Mouse (Mus musculus): ENCODE measurements at regions not wholly inside any gene's neighbourhood (a gene's known extent, or its start where the extent isn't known, plus 50 kb on each side); places are given as distances from the start of the nearest gene placed in this dataset.

DNA sequence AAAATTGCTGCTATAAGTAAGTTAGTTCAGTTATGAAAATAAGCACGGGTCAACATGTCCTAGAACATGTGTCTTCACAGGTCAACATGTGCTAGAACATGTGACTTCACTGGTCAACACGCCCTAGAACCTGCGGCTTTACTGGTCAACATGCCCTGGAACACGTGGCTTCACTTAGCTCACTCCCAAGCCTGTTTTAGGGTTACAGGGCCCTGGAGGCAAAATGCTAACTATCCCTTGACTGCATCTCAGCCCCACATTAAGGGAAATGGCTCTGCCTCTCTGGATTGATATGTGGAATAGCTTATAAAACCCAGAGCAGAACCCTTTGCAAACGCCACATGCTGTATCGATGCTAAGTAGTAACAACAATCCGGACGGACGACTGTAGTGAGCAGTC, 67.8 kb downstream of the Nkx6-1 start:
- in situ Hi-C loops (cut with MboI; ENCODE audit: low pct_unique_long_range_greater_than_20kb in 1 of 2, low sequenced_read_pairs in 2 of 2, unreplicated experiment in 1 of 2): no loop called here

DNA sequence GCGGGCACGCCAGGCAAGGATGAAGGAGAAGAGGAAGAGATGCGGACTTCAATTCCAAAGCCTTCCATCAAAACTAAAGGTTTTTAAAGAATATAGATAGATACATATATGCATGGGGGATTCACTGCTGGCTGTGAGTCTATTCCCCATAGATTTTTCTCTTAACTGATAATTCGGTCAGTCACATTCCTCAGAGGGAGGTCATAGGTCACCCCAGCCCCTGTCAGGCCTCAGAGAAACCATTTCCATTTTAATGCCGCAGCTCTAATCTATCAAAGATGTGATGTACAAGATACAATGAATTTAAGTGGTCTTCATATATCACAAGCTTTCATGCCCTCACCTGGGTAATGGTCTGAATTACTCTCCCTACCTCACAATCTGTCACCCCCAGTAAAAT, 73.6 kb downstream of the Nkx6-1 start:
- in situ Hi-C loops (cut with MboI; ENCODE audit: low pct_unique_long_range_greater_than_20kb in 1 of 2, low sequenced_read_pairs in 2 of 2, unreplicated experiment in 1 of 2): no loop called here

DNA sequence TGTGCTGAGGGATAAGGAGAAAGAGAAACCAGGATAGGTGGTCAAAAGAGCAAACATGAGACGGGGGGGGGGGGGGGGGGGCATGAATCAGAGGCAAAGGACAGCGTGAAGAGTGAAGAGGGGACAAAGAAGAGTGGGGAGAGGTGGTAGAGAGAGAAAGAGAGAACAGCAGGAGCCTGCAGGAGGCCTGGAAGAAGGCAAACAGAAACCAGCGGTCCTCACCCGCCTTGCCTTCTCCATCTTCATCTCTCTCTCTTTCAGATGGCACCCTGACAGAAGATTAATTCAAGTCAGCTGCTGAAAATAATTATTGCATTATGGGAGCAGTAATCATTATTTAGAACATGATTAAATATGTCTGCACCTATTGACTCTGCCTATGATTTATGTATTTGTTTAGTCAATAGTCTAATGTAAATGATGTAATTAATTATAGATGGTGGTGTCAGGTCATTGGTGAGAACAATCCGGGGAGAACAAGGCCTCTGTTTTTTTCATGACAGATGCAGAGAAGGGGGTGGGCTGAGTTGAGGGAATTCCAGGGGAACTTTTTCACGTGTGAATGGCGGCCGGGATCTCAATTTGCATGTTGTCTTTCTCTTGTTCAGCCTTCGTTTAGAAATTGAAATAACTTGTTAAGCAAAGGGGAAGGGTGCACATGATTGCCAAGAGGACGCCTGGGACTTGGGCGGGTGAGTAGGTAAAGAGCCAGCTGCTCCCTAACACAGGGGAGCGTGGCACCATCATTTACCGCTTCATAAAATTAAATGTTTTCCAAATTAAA, 74.3 kb downstream of the Nkx6-1 start:
- in situ Hi-C loops (cut with MboI; ENCODE audit: low pct_unique_long_range_greater_than_20kb in 1 of 2, low sequenced_read_pairs in 2 of 2, unreplicated experiment in 1 of 2): no loop called here

DNA sequence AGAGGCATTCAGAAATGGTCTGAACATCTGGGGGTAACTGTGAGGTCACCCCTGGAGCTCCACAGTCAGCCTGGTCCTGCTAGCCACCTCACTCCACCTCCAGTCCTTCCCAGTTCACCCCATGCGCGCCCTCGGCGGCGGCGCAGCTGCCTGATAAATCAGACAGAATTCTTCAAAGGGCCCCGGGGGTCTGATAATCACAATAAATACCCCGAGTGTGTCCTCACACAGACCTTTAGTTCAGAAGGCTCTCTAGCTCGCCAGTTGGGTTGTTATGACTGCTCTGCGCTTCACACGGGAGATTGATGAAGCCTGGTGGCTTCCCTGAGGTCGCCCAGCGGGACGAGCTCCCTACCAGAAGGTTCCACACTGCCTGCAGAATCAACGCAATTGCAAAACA, 91.8 kb downstream of the Nkx6-1 start:
- in situ Hi-C loops (cut with MboI; ENCODE audit: low pct_unique_long_range_greater_than_20kb in 1 of 2, low sequenced_read_pairs in 2 of 2, unreplicated experiment in 1 of 2): no loop called here

DNA sequence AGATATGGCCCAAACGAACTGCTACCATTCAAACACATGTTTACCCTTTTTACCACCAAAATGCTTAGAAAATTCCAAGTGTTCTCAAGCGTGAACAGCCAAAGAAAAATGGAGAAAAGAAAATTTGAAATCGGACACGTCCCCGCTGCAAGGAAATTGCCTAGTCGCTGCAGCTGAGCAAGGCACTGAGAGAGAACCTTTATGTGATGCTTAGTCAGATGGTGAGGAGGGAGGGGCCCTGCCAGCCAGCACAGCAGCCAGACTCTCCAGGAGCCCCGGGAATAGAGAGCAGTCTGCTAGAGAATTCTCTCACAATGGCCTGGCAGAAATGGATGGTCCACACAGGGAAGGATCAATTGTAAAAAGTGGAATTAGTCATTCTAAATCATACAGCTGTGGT, 99.0 kb downstream of the Nkx6-1 start:
- in situ Hi-C loops (cut with MboI; ENCODE audit: low pct_unique_long_range_greater_than_20kb in 1 of 2, low sequenced_read_pairs in 2 of 2, unreplicated experiment in 1 of 2): no loop called here

DNA sequence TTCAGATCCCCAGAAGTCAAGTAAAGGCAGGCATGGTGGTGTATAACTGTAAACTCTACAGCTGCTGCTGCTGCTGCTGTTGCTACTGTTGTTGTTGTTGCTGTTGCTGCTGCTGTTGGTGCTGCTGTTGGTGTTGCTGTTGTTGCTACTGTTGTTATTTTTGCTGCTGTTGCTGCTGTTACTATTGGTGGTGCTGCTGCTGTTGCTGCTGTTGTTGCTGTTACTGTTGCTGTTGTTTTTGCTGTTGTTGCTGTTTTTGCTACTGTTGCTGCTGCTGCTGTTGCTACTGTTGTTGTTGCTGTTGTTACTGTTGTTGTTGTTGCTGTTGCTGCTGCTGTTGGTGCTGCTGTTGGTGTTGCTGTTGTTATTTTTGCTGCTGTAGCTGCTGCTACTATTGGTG, 104.4 kb downstream of the Nkx6-1 start:
- in situ Hi-C loops (cut with MboI; ENCODE audit: low pct_unique_long_range_greater_than_20kb in 1 of 2, low sequenced_read_pairs in 2 of 2, unreplicated experiment in 1 of 2): no loop called here

DNA sequence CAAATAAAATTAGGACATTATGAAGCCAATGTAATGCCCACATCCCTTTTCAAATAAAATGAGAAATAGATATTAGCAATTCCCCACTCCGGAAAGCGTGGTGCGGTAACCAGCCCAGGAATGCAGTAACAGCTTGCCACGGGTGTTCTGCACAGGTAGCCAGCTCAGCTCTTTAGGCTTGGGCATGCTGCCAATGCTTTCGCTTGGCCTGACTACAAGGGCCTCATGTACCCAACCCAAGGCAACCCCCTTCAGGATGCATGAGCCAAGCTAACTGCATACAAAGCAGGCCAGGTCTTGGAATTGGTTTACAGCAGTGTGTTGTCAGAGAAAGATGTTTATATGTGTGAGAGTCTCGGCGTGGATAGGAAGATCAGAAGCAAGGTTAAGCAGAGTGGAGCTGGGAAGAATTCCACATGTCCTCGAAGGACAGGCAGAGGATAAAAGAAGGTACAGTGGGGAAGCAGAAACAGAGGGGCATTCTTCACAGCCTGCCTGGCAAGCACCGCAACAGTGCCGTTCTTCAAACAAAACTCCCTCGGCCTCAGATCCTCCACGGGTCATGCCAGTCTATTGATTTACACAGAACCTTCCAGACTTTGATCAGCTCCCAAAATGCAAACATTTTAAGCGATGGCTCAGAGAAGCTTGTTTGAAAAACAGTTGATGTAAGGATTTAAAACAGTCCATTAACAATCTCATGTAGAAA, 106.4 kb downstream of the Nkx6-1 start:
- in situ Hi-C loops (cut with MboI; ENCODE audit: low pct_unique_long_range_greater_than_20kb in 1 of 2, low sequenced_read_pairs in 2 of 2, unreplicated experiment in 1 of 2): no loop called here

DNA sequence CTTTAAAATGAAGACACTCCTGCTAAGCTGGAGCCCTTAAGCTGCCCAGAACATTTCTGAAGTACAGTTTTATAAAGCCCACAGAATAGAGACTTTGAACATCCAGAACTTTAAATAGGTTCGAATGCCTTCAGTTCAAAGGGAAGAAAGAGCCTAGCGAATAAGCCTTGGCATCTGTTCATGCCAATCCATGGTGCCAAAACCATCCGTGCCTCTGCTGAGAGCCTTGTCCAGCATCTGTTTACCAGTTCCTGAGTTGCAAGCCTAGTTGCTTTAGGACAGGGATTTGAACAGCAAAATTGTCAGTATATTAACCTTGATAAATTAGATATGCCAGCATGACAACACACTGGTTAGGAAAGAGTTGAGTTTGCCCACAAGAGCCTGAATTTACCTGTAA, 107.6 kb downstream of the Nkx6-1 start:
- in situ Hi-C loops (cut with MboI; ENCODE audit: low pct_unique_long_range_greater_than_20kb in 1 of 2, low sequenced_read_pairs in 2 of 2, unreplicated experiment in 1 of 2): no loop called here

DNA sequence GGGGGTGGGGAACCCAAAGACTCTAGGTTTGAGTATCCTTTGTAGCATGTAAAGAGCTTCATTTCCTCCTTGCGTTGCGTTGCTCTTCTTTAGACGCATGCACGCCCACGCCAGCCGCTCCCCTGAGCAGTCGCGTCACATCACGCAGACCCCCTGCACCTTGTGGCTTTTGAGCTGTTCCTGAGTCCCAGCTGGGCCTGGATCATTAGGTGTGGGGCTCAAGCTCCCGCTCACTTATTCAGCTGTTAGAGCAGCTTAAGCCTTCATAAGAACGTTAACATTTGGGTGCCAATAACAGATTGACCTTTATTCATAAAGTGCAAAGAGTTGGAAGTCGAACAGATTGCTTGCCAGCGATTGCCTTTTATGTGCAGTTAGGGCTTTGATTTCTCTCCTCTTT, 121.5 kb downstream of the Nkx6-1 start:
- in situ Hi-C loops (cut with MboI; ENCODE audit: low pct_unique_long_range_greater_than_20kb in 1 of 2, low sequenced_read_pairs in 2 of 2, unreplicated experiment in 1 of 2): no loop called here

DNA sequence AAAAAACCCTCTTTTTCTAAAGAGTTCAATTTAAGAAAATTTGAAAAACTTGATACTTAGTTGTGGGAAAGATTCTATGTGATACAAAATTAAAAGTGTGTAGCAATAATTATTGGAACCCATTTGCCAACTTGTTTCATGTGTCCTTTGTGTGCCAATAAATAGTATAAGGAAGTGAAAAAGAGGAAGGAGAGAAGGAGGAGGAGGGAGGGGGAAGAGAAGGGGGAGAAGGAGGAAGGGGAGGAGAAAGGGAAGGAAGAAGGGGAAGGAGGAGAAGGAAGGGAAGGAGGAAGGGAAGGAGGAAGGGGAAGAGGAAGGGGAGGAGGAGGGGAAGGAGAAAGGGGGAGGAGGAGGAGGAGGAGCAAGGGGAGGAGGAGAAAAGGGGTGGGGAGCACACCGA, 125.0 kb downstream of the Nkx6-1 start:
- in situ Hi-C loops (cut with MboI; ENCODE audit: low pct_unique_long_range_greater_than_20kb in 1 of 2, low sequenced_read_pairs in 2 of 2, unreplicated experiment in 1 of 2): no loop called here

DNA sequence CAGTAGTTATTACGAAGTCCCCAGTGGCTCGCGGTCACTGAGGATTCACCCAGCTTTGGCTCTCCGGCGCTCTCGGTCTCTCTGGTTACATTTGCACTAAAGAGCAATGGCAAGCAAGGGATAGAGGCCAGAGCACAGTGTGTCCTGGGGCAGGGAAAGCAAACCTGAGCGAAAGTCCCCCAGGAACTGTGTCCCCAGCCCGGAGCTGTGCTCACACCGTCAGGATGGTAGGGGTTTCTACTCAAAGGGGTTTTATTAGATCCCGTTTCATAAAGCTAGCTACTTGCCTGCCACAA, 125.6 kb downstream of the Nkx6-1 start:
- in situ Hi-C loops (cut with MboI; ENCODE audit: low pct_unique_long_range_greater_than_20kb in 1 of 2, low sequenced_read_pairs in 2 of 2, unreplicated experiment in 1 of 2): no loop called here

DNA sequence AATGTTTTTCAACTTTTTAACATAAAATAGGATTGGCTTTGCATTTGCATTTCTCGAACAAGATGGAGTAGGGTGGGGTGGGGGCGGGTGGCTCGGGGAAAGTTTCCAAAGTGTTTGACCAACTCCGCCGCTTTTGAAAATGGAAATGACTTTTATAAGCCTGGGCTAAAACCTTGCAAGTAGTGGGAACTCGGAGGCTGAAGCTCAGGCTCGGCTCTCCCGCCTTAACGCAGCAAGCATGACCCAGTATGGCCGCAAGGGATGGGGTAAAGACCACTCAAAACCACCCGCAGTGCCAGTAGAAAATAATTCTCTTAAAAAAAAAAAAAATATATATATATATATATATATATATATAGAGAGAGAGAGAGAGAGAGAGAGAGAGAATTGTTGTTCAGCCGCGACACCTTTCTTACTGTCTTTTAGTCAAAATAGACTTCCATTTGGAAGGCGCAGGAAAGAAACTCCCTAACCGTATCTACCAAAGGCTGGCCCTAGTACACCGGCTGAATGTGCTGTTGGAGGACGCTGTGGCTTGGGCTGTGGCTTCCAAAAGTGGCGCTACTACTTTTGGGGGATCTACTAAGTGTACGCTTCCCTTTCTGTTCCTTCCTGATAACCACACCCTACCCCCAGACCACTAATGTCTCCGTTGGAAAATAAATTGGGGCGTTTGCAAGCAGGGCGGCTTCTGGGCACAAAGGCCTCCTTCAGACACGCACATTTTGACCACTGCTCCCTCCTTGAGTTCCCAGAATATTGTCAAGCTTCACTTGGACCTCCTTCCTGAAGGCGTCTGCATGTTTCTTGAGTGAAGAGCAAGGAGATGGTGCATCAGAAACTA, 126.2 kb downstream of the Nkx6-1 start:
- in situ Hi-C loops (cut with MboI; ENCODE audit: low pct_unique_long_range_greater_than_20kb in 1 of 2, low sequenced_read_pairs in 2 of 2, unreplicated experiment in 1 of 2): no loop called here

DNA sequence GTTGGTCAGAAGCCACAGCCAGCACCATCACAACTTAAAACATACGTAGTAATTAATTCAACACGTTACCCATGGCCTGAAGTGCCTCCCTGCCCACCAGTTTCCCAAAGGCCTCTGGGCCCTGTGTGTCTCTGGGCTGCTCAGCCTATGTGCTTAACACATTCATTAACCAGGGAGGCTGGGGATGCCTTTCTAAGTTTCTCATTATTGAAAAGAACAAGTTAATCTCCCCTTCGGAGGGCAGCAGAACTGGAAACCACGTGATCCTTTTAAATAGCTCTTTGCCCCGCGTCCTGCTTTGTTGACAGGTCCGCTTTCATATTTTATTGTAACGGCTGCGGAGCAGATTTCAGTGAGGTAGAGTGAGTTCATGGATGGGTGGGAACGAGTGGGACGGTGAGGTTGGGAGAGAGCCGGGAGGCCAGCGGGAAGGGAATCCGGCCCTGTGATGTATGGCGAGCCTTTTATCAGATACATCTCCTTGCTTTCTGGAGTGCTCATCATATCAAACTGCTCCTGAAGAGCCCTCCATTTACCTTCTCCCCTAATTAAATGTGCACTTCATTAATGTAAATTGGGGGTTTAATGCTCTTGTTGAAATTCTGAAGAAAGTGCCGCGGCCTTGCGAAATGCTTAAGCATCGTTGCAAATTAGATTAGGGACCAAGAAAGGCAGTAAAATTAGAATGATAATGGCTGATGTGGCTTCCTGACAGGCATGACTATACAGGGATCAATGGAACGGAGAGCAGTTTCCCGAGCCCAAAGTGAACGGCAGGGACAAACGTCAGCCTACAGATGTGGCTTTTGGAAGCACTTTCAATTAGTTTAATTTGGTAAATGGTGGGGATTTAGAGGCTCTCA, 127.0 kb downstream of the Nkx6-1 start:
- in situ Hi-C loops (cut with MboI; ENCODE audit: low pct_unique_long_range_greater_than_20kb in 1 of 2, low sequenced_read_pairs in 2 of 2, unreplicated experiment in 1 of 2): no loop called here

DNA sequence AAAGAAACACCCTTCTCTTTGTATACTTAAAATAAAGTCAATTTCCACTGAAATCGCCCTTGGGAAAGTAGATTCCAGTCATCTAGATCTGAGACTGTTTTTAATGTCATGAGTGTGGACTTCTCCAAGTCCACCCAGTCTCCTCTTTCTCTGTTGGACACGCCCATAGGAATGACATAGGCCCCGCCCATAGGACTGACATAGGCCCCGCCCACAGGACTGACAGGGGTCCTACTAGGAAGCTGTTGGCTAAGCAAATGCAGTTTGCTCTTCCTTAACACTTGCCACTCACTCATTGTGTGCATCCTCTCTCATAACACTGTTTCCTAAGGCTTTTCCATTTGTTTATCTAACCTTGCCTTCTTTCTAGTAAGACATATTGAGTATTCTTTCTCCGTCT, 129.3 kb downstream of the Nkx6-1 start:
- in situ Hi-C loops (cut with MboI; ENCODE audit: low pct_unique_long_range_greater_than_20kb in 1 of 2, low sequenced_read_pairs in 2 of 2, unreplicated experiment in 1 of 2): no loop called here

DNA sequence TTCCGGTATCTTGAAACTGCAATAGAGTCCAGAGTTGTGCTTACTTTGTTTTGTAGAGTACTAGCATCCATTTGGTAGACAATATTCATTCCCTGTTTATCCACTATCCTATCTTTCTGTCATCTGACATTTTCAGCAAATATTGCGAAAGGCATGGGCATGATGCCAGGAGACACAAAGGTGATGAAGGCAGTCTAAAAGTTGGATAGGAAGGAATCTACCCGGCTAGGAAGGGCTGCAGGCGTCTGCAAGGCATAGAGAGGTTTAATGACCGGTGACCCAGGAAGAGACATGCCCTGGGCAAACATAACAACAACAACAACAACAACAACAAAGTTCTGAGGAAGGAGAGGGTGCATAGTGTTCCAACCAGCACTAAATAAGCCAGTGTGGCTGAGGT, 139.4 kb downstream of the Nkx6-1 start:
- in situ Hi-C loops (cut with MboI; ENCODE audit: low pct_unique_long_range_greater_than_20kb in 1 of 2, low sequenced_read_pairs in 2 of 2, unreplicated experiment in 1 of 2): no loop called here

DNA sequence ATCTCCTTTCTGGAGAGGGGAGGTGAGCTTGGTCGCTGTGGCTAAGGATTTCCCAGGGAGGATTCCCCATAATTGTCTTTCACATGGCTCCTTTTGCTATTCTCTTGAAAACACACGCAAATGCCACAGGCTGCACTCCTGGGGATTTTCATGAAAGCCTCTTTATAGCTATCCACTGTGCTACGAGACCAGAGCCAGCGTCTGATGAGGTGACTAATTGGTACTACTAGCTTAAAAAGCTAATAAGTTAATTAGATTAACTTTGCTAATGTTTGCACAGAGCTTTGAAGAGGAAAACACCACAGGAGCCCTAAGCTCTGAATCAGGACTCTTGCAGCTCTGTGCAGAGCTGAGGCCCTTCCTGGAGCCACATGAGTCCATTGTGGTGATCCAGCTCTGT, 140.1 kb downstream of the Nkx6-1 start:
- in situ Hi-C loops (cut with MboI; ENCODE audit: low pct_unique_long_range_greater_than_20kb in 1 of 2, low sequenced_read_pairs in 2 of 2, unreplicated experiment in 1 of 2): no loop called here

DNA sequence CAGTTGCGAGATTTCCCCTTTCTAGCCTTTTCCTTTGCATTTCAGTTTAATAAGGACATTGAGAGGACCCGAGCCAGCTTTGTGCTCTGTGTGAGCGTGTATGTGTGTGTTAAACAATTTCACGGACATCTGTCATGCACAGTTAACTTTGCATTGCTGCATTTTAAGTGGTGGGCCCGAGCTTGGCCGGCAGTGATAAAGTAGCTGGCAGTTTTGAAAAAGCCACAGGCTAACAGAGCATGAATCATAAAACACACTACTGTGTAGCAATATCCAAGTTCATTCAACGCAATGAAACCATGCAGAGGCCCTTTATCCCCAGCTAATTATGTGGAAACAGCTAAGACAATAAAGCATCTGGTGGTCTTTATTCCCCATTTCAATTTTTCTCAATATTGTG, 140.9 kb downstream of the Nkx6-1 start:
- in situ Hi-C loops (cut with MboI; ENCODE audit: low pct_unique_long_range_greater_than_20kb in 1 of 2, low sequenced_read_pairs in 2 of 2, unreplicated experiment in 1 of 2): no loop called here

DNA sequence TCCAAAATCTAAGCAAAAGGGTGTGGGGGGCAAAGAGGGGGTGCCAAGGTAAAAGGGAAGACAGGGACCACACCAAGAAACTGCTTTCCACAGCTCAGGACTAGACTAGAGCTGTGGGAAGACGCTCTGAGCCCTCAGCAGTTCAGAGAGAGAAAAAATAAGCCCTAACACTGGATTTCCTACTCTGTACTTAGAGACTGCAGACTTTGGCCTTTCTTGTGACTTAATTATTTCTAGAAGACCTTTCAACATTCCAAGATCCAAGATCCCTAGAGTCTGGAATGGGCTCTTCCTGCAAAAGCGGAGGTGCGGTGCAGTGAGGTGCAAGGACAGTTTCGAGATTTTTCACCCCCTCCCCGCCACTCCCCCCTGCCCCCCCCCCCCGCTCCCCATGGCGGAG, 141.3 kb downstream of the Nkx6-1 start:
- in situ Hi-C loops (cut with MboI; ENCODE audit: low pct_unique_long_range_greater_than_20kb in 1 of 2, low sequenced_read_pairs in 2 of 2, unreplicated experiment in 1 of 2): no loop called here
